Mouse (Mus musculus) heart, postnatal 0 days (tissue): Measurements from ENCODE around the gene Cd164l2. TPM values are rescaled to one million over a fixed set of nuclear protein-coding genes. Genes with fewer than 3 reads are reported as not detected.

Experiments
- ATAC-seq: fragments of 200-750 bp; cut with Nextera tagmentation; 2 replicates; pipeline ENCODE4 v1.8.0; 2017; ENCODE audit warnings: low read depth, moderate number of reproducible peaks, moderate library complexity; ENCODE audit not compliant: insufficient read depth
- DNase-seq: peaks from one replicate; pipeline ENCODE4 v3.0.0-alpha.2; 2016; ENCODE audit warnings: low spot score
- H3K27ac ChIP-seq: fragments of 300-500 bp; sonication (generic); 2 replicates; pipeline ENCODE4 v1.5.1; 2014; ENCODE audit warnings: low read depth, mild to moderate bottlenecking
- H3K27me3 ChIP-seq: fragments of 300-500 bp; sonication (generic); 2 replicates; pipeline ENCODE4 v1.6.1; 2014; ENCODE audit warnings: low read length, mixed read lengths; ENCODE audit not compliant: control insufficient read depth, insufficient read depth
- H3K36me3 ChIP-seq: fragments of 300-500 bp; sonication (generic); replicated peaks from 2 replicates; pipeline ENCODE4 v1.6.1; 2014; ENCODE audit warnings: low read length, mixed read lengths; ENCODE audit not compliant: control insufficient read depth, insufficient read depth
- H3K4me1 ChIP-seq: fragments of 300-500 bp; sonication (generic); 2 replicates; pipeline ENCODE4 v1.6.1; 2014; ENCODE audit warnings: antibody characterized with exemption; ENCODE audit not compliant: control insufficient read depth, insufficient read depth
- H3K4me2 ChIP-seq: fragments of 300-500 bp; sonication (generic); 2 replicates; pipeline ENCODE4 v1.6.1; 2014; ENCODE audit warnings: low read depth, mild to moderate bottlenecking, low read length, moderate library complexity
- H3K4me3 ChIP-seq: fragments of 300-500 bp; sonication (generic); 2 replicates; pipeline ENCODE4 v1.5.1; 2014; ENCODE audit warnings: low read depth, low read length
- H3K9ac ChIP-seq: fragments of 300-500 bp; sonication (generic); replicated peaks from 2 replicates; pipeline ENCODE4 v1.6.1; 2014; ENCODE audit warnings: low read depth, low read length, mixed read lengths
- H3K9me3 ChIP-seq: fragments of 300-500 bp; sonication (generic); replicated peaks from 2 replicates; pipeline ENCODE4 v1.6.1; 2016; ENCODE audit warnings: low read length; ENCODE audit not compliant: control insufficient read depth
- CTCF ChIP-seq: IDR thresholded peaks from 2 replicates; pipeline ENCODE4 v1.5.1; 2016; ENCODE audit warnings: antibody characterized with exemption, control low read depth, low read depth
- EP300 ChIP-seq: IDR thresholded peaks from 2 replicates; pipeline ENCODE4 v1.6.1; 2016; ENCODE audit warnings: antibody characterized with exemption, low read depth
- WGBS: fragments of 180-500 bp; shearing (Covaris S2); extraction: QIAGEN DNeasy Blood & Tissue Kit; methylation state at CpG from one replicate; pipeline ENCODE4 v1.1.7; 2014; 5-methylcytosine and 5-hydroxymethylcytosine counted together
- polyA plus RNA-seq: library from polyadenylated mRNA; unstranded; fragments of >200 nt; fragmentation: Nextera tagmentation; extraction: Ambion mirVana; gene quantifications from 2 replicates; pipeline ENCODE4 v1.2.1, GENCODE M21; 2015
- total RNA-seq: library from RNA; depleted of rRNA; stranded (reverse); fragments of >200 nt; gene quantifications from 2 replicates; pipeline ENCODE4 v1.2.3, GENCODE M21; 2014; ENCODE audit warnings: low replicate concordance

The Cd164l2 gene
- total and polyA plus RNA-seq, 2 experiments from 2014 or later, result 0.33 TPM; not detected in 1

DNA sequence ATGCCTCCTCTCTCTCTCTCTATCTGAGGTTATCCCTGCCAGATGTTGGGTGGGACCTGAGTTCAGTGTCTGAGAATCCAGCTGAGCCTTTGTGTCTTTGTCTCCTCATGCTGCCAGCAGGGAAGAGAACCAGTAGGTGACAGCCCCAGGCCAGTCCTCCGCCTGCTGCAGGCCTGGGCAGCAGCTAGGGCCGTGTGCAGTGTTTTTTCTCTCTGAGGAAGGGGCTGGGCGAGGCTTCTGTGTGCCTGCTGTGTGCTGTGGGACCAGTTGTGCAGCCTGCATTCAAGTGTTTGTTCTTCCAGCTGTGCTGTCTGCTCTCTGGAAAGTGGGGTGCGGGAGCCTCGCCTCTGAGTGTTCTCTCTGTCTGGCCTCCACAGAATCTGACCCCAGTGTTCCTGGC, 11.9 kb downstream of the Cd164l2 start:
- 76% methylated on average over 5 of the region's 5 CpGs for whole genome bisulfite sequencing
- no peak overlapping the region for H3K4me3 ChIP-seq
- H3K36me3 ChIP-seq, result no peaks in the 10 kb centered on the region
- no peak for ATAC-seq
- H3K27me3 ChIP-seq, result peaks cover 15% of the 10 kb centered on the region
- DNase-seq, result no peak
- no peaks in the 10 kb centered on the region for H3K9me3 ChIP-seq
- no peak overlapping the region for H3K4me2 ChIP-seq
- H3K4me1 ChIP-seq, result no peaks in the 10 kb centered on the region; the same call in 1 of the 2 replicates
- H3K9ac ChIP-seq, result no peak overlapping the region
- no peak for TF ChIP-seq EP300
- no peak overlapping the region for H3K27ac ChIP-seq

- H3K9me3 ChIP-seq, result no peaks in the 10 kb centered on the region
- no peaks in the 10 kb centered on the region for H3K36me3 ChIP-seq
- ATAC-seq (no peak; the same call in 1 of the 2 replicates), DNase-seq (no peak)
- H3K27ac ChIP-seq, result no peak overlapping the region
- no peak overlapping the region for H3K4me2 ChIP-seq
- peaks cover 9% of the 10 kb centered on the region for H3K27me3 ChIP-seq
- no peak overlapping the region for H3K9ac ChIP-seq
- no peak overlapping the region for H3K4me3 ChIP-seq
- TF ChIP-seq EP300 (no peak), CTCF (no peak)
- WGBS, result 43% methylated on average over 10 of the region's 10 CpGs
- no peaks in the 10 kb centered on the region for H3K4me1 ChIP-seq
Measured at GRCm38 (mm10) chr4:133226073-133226472, 14.1 kb downstream of the Cd164l2 start.

DNA sequence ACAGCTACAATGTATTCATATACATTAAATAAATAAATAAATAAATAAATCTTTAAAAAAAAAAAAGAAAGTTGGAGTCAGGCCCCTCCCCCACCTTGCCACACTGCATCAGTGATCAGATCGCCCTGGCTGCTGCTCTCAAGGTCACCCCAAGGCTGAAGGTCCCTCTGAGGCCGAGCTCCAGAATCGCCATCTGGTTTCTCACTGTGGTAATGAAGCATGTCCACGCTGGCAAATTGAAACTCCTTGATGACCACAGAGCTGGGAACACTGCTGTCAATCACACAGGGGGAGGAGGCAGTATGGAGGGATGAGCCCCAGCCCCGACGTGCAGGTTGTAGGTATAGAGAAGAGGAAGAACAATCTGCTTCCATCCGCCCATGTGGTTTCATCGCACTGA, 15.7 kb downstream of the Cd164l2 start:
- TF ChIP-seq CTCF (no peak), EP300 (no peak)
- H3K36me3 ChIP-seq, result no peaks in the 10 kb centered on the region
- DNase-seq, result no peak
- no peak overlapping the region for H3K27ac ChIP-seq
- H3K4me3 ChIP-seq, result no peak overlapping the region
- WGBS, result 73% methylated on average over 8 of the region's 8 CpGs
- no peaks in the 10 kb centered on the region for H3K4me1 ChIP-seq
- H3K27me3 ChIP-seq, result no peaks in the 10 kb centered on the region
- ATAC-seq, result no peak
- H3K4me2 ChIP-seq, result no peak overlapping the region
- no peak overlapping the region for H3K9ac ChIP-seq
- H3K9me3 ChIP-seq, result no peaks in the 10 kb centered on the region

DNA sequence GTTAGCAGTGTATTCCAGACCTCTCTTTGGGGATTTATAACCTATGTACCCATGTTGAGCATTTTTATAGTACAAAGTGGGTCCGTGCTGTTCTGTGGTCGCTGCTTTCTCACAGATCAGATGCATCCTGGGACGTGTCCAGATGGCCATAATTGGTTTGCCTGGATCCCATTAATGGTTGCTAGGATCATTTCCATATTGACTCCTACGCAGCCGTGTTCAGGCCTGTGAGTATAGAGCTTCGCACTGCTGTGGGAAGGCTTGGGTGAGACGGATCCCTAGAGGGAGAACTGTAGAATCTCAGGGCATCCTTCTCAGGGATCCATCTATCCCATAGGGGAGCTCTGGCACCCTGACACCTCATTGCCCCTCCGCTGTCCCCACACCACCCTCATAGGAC, 17.7 kb downstream of the Cd164l2 start:
- Histone ChIP-seq H3K4me2 (no peak overlapping the region), H3K36me3 (no peaks in the 10 kb centered on the region), H3K27ac (no peak overlapping the region), H3K4me3 (no peak overlapping the region), H3K9ac (no peak overlapping the region), H3K9me3 (no peaks in the 10 kb centered on the region), H3K27me3 (no peaks in the 10 kb centered on the region), H3K4me1 (no peaks in the 10 kb centered on the region)
- TF ChIP-seq CTCF (no peak), EP300 (no peak)
- ATAC-seq (no peak), DNase-seq (no peak)
- 82% methylated on average over 8 of the region's 8 CpGs for WGBS

DNA sequence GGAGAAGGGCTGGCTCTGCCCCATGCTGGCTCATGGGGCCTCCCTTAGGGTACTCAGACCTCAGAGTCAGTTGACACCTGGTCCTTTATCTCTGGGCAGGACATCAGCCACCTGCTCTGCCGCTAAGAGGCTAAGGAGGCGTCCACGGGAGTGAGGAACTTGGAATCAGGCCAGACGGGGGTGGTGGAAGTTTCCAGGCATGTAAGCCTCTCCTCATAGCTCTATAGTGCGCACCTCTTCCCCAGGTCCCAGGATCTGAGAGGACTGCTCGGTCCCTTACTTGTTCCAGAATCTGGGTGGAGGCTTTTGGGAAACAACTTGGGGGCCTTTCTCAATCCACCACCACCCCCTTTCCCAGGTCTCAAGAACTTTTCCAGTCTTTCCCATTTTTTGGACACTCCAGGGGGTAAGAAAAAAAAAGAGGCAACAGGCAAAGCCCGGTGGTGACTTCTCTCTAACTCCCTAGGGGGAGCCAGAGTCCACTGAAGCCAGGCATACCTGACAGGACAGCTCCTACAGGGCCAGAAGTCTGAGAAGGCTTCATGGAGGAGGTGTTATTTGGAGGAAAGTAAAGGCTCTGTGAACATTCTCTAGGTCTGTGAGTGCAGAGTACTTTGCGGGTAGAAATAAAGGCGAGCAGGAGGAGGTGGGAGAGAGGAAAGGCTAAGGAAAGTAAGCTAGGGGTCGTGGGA, 21.5 kb downstream of the Cd164l2 start:
- ATAC-seq (no peak), DNase-seq (peak; percentile 46)
- 30% methylated on average over 10 of the region's 10 CpGs for WGBS
- no peak overlapping the region for H3K27ac ChIP-seq
- no peak overlapping the region for H3K4me2 ChIP-seq
- no peak overlapping the region for H3K9ac ChIP-seq
- TF ChIP-seq EP300, result no peak
- TF ChIP-seq CTCF, result peak; percentile 64
- H3K9me3 ChIP-seq, result no peaks in the 10 kb centered on the region
- H3K4me3 ChIP-seq, result no peak overlapping the region
- no peaks in the 10 kb centered on the region for H3K4me1 ChIP-seq
- H3K36me3 ChIP-seq, result no peaks in the 10 kb centered on the region
- no peaks in the 10 kb centered on the region for H3K27me3 ChIP-seq

DNA sequence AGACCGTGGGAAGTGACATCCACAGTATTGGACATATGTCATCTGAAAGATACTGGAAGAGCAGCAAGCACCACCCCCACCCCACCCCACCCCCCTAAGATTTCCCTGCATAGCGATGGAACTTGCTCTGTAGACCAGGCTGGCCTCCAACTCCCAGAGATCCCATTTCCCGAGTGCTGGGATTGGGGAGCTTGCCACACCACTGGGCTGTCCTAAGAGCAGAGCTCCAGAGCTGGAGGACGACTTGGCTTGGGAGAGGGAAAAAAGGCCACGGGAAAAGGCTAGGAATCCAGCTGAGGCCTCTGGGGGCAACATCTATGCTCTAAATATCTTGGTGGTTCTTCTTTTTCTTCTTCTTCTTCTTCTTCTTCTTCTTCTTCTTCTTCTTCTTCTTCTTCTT, 22.8 kb downstream of the Cd164l2 start:
- 51% methylated on average over 5 of the region's 5 CpGs for WGBS
- Histone ChIP-seq H3K36me3 (no peaks in the 10 kb centered on the region), H3K27ac (no peak overlapping the region), H3K4me1 (no peaks in the 10 kb centered on the region), H3K4me2 (no peak overlapping the region), H3K9me3 (no peaks in the 10 kb centered on the region), H3K9ac (no peak overlapping the region), H3K27me3 (no peaks in the 10 kb centered on the region), H3K4me3 (no peak overlapping the region)
- TF ChIP-seq CTCF (no peak), EP300 (no peak)
- no peak for ATAC-seq
- no peak for DNase-seq
